Mouse (Mus musculus) testis, adult 2 months (tissue): Measurements from ENCODE around the gene Rsph6a. TPM values are rescaled to one million over a fixed set of nuclear protein-coding genes. Genes with fewer than 3 reads are reported as not detected.

ENCODE experiments used
- H3K27ac ChIP-seq: fragments of 200-500 bp; 2 replicates; pipeline ENCODE4 v1.5.1; 2012; ENCODE audit warnings: low read depth, low read length; ENCODE audit not compliant: control insufficient read depth, insufficient read depth
- H3K27me3 ChIP-seq: fragments of 200-500 bp; 2 replicates; pipeline ENCODE4 v1.6.1; 2012; ENCODE audit warnings: mild to moderate bottlenecking, low read length, moderate library complexity; ENCODE audit not compliant: control insufficient read depth, insufficient read depth
- H3K36me3 ChIP-seq: fragments of 200-500 bp; 2 replicates; pipeline ENCODE4 v1.6.1; 2012; ENCODE audit warnings: mild to moderate bottlenecking, low read length; ENCODE audit not compliant: control insufficient read depth, insufficient read depth
- H3K4me1 ChIP-seq: fragments of 200-500 bp; 2 replicates; pipeline ENCODE4 v1.6.1; 2012; ENCODE audit warnings: low read length; ENCODE audit not compliant: control insufficient read depth, insufficient read depth
- H3K4me3 ChIP-seq: fragments of 200-500 bp; 2 replicates; pipeline ENCODE4 v1.5.1; 2012; ENCODE audit warnings: low read depth, mild to moderate bottlenecking, low read length, moderate library complexity, mixed read lengths; ENCODE audit not compliant: control insufficient read depth
- CTCF ChIP-seq: fragments of 200-500 bp; IDR thresholded peaks from 2 replicates; pipeline ENCODE4 v1.5.1; 2012; ENCODE audit warnings: low read depth, mild to moderate bottlenecking, inconsistent platforms, low read length, moderate library complexity; ENCODE audit not compliant: control insufficient read depth, insufficient read depth, insufficient replicate concordance
- POLR2A ChIP-seq: fragments of 200-500 bp; IDR thresholded peaks from 2 replicates; pipeline ENCODE4 v1.6.1; 2012; ENCODE audit warnings: low read depth, mild to moderate bottlenecking, inconsistent platforms, low read length, moderate library complexity; ENCODE audit not compliant: control insufficient read depth
- polyA plus RNA-seq: library from polyadenylated mRNA; depleted of rRNA; stranded (reverse); fragments of >200 nt; gene quantifications from 2 replicates; pipeline ENCODE4 v1.2.3, GENCODE M21; 2012

Rsph6a gene
- polyA plus RNA-seq, 1 experiment: 226 TPM

GRCm38 (mm10) chr7:19100290-19100689 is 45.8 kb downstream of the Rsph6a start:
- Histone ChIP-seq H3K36me3 (no peaks in the 10 kb centered on the region), H3K4me1 (peaks cover 14% of the 10 kb centered on the region), H3K27me3 (no peaks in the 10 kb centered on the region), H3K27ac (no peak overlapping the region), H3K4me3 (no peak overlapping the region)
- TF ChIP-seq CTCF (no peak), POLR2A (no peak)

- H3K4me1 ChIP-seq: no peaks in the 10 kb centered on the region
- TF ChIP-seq POLR2A (no peak), CTCF (no peak)
- no peak overlapping the region for H3K4me3 ChIP-seq
- H3K27ac ChIP-seq: no peak overlapping the region
- no peaks in the 10 kb centered on the region for H3K27me3 ChIP-seq
- H3K36me3 ChIP-seq: no peaks in the 10 kb centered on the region
Observed at GRCm38 (mm10) chr7:19103741-19104140, 49.3 kb downstream of the Rsph6a start.

GRCm38 (mm10) chr7:19104486-19104885 is 50.0 kb downstream of the Rsph6a start:
- no peaks in the 10 kb centered on the region for H3K36me3 ChIP-seq
- H3K27ac ChIP-seq: no peak overlapping the region
- H3K4me1 ChIP-seq: no peaks in the 10 kb centered on the region
- no peak overlapping the region for H3K4me3 ChIP-seq
- TF ChIP-seq CTCF: no peak
- TF ChIP-seq POLR2A: no peak
- H3K27me3 ChIP-seq: no peaks in the 10 kb centered on the region

- TF ChIP-seq POLR2A: no peak
- TF ChIP-seq CTCF: no peak
- H3K4me1 ChIP-seq: no peaks in the 10 kb centered on the region
- no peaks in the 10 kb centered on the region for H3K36me3 ChIP-seq
- no peak overlapping the region for H3K27ac ChIP-seq
- H3K27me3 ChIP-seq: no peaks in the 10 kb centered on the region
- no peak overlapping the region for H3K4me3 ChIP-seq
Observed at GRCm38 (mm10) chr7:19107436-19107835, 52.9 kb downstream of the Rsph6a start.

- Histone ChIP-seq H3K27ac (no peak overlapping the region), H3K36me3 (no peaks in the 10 kb centered on the region), H3K4me1 (no peaks in the 10 kb centered on the region), H3K27me3 (no peaks in the 10 kb centered on the region), H3K4me3 (no peak overlapping the region)
- TF ChIP-seq CTCF (no peak), POLR2A (no peak)
Observed at GRCm38 (mm10) chr7:19109565-19109964, 55.1 kb downstream of the Rsph6a start.

- H3K27ac ChIP-seq: peak within 1 kb of the TSS; percentile 56
Observed at GRCm38 (mm10) chr7:19118028-19118771, 63.7 kb downstream of the Rsph6a start, which contains the start of gene Gm4969. Gene Gm4969 (minus strand): TSS chr7:19118368.

GRCm38 (mm10) chr7:19119083-19119482 is 64.6 kb downstream of the Rsph6a start:
- no peaks in the 10 kb centered on the region for H3K27me3 ChIP-seq
- peak overlapping the region; percentile 56 for H3K27ac ChIP-seq
- H3K36me3 ChIP-seq: no peaks in the 10 kb centered on the region
- peak overlapping the region; percentile 50; the same call in 1 of the 2 replicates for H3K4me3 ChIP-seq
- TF ChIP-seq CTCF: no peak
- no peak for TF ChIP-seq POLR2A
- peaks cover 8% of the 10 kb centered on the region for H3K4me1 ChIP-seq

More at GRCm38 (mm10) chr7:19118028-19118771, 63.7 kb downstream of the Rsph6a start, which contains the start of gene Gm4969:
- TF ChIP-seq CTCF (no peak), POLR2A (peak; percentile 54)
- Histone ChIP-seq H3K36me3 (no peaks in the 10 kb centered on the region), H3K27me3 (no peaks in the 10 kb centered on the region), H3K4me1 (peaks cover 8% of the 10 kb centered on the region), H3K4me3 (peak within 1 kb of the TSS; percentile 88)
